In genomic region chr14:73138483-73138882, GRCm38 (mm10) we compare ENCODE assay signal across 22 mouse cellular contexts. TPM values are rescaled to one million over a fixed set of nuclear protein-coding genes. Genes with fewer than 3 reads are reported as not detected.
DNase-seq lines count a peak whose midpoint lies in the region; ATAC-seq lines count a peak whose summit lies in the region.
"Had no signal": no experiment of that assay in that cellular context is flagged by ENCODE, and none has a peak within 500 bp of the region (broad histone marks: within the 10 kb centered on the region; RNA-seq: fewer than 3 reads in every experiment).

No protein-coding gene starts in this region.

- peak; percentile 36 for ATAC-seq in granulocyte monocyte progenitor cell, adult 5-6 weeks (replicated peaks; ENCODE audit: poor library complexity, severe bottlenecking)
- ATAC-seq in neutrophil, adult 5-6 weeks (ENCODE audit: extremely low read depth, insufficient number of reproducible peaks, low FRiP score, poor library complexity, severe bottlenecking), result peak; percentile 31; the same call in 1 of the 2 replicates
- ATAC-seq in erythroid progenitor cell, adult 5-6 weeks (replicated peaks; ENCODE audit: low FRiP score, poor library complexity, severe bottlenecking), result no peak
- ATAC-seq: CD4-positive, CD25-positive, alpha-beta regulatory T cell, adult 4 months; forebrain, embryonic 13.5 days; forebrain, embryonic 16.5 days had no signal

- DNase-seq in lung, postnatal 36 days, result peak; percentile 38
- DNase-seq in lung, postnatal 14 days, result no peak
- DNase-seq in 416B (ENCODE audit: low read depth), result peak; percentile 53
- no peak for DNase-seq in left cerebral cortex, adult 8-10 months (ENCODE audit: low spot score in 2 of 2)
- DNase-seq: adrenal gland, adult 2 months; adrenal gland, postnatal 14 days; cerebellum, adult 11-12 months; cerebellum, adult 8-10 months; cerebellum, postnatal 10 days; cerebellum, postnatal 36 days; embryo, embryonic 11 days; gastrocnemius, postnatal 10 days; gastrocnemius, postnatal 36 days; heart, adult 18-20 months; heart, postnatal 14 days; heart, postnatal 4 days had no signal

RNA-seq across cellular contexts. Expression of gene Rcbtb2, which starts 15.6 kb away (rescaled TPM):
- total RNA-seq in granulocyte monocyte progenitor cell, adult 5-6 weeks (2014; fragmentation: Nextera tagmentation), result 33.5 and 57.3 TPM in 2 replicates
- total RNA-seq in granulocyte monocyte progenitor cell, adult 5-6 weeks (2017), result 28.0 and 35.6 TPM in 2 replicates
- 18.3 and 20.0 TPM in 2 replicates for total RNA-seq in neutrophil, adult 5-6 weeks (2017)
- total RNA-seq in left cerebral cortex, adult 8-10 months (2022), result 10 to 100 TPM; 19.7 to 25.8 (median 23.6) TPM
- 4.2 and 11.5 TPM in 2 replicates for total RNA-seq in erythroid progenitor cell, adult 5-6 weeks (2015; ENCODE audit: low replicate concordance)
- total RNA-seq in erythroid progenitor cell, adult 5-6 weeks (2017; ENCODE audit: low replicate concordance), result 4.5 and 10.4 TPM in 2 replicates

Comparison
In these comparisons a context has a peak if more than half of its experiments do, and no peak if none do; other contexts are left out.
1. DNase-seq: peak in lung, postnatal 36 days (single experiment) and 416B (single experiment); none in lung, postnatal 14 days (single experiment) and left cerebral cortex, adult 8-10 months (0 of 2).